Mouse (Mus musculus) embryo, embryonic 11.5 days (tissue): Measurements from ENCODE around the gene Nfe2l1.
"Not testable (repeated sequence)": the region's sequence is repeated elsewhere in the genome, so short reads cannot be mapped to it uniquely, and the experiment has no call there.

Experiments used
- DNase-seq: peaks from one replicate; pipeline ENCODE4 v3.0.0-alpha.2; 2012; ENCODE audit warnings: low read depth, low spot score

Nfe2l1 gene

DNA sequence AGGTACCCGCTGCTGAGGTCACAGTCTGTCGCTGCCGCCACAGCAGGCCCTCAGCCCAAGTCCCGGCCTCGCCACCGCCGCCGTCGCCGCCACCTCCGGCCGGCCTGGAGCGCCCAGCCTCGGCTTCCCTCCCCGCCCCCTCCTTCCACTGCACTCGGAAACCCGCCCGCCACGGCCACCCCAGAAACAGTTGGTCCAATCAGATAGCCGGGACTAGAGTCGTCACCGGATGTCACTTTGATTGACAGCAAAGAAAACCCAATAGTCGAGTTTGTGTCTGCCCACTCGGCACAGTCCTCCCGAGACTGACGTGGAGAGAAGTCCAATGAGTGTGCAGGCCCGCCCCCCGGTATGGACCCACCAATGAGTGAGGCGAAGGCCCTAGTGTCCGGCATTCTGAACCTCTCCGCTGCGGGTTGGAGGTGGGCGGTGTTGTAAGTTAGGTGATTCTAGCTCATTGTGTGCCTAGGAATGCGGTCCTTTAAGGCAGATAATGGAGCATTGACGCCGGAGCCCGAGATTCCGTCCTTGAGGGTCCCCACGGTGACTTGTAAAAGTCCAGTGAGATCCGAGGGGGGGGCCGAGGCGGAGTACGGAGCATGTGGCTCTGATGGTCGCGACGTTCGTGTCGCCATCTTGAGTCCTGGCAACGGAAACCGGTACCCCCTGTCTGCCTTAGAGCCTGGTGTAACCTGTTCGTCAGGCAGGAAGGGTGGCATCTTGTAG is at the start of gene Nfe2l1:
TSS of gene Nfe2l1 (minus strand) at position 156 of the 726 bp plus-strand sequence.
- peak; percentile 98 for DNase-seq

DNA sequence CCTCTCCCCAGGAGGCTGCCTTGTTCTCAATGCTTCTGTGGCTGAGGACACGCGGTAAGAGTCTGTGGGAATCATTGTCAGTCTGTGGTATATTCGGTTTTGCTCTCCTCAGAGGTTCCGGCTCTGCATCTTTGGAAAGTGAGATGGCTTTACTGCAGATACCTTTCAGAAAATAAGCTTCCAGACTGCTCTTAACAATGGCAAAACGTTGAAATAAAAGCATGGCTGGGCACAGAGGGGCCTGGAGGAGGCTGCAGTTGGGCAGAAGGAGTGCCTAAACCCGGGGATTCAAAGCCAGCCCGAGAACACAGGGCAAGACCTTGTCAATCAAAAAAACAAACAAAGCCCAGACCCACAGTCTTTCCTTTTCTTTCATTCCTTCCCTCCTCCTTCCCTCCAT is 49.6 kb upstream of the Nfe2l1 start:
- DNase-seq: no peak

DNA sequence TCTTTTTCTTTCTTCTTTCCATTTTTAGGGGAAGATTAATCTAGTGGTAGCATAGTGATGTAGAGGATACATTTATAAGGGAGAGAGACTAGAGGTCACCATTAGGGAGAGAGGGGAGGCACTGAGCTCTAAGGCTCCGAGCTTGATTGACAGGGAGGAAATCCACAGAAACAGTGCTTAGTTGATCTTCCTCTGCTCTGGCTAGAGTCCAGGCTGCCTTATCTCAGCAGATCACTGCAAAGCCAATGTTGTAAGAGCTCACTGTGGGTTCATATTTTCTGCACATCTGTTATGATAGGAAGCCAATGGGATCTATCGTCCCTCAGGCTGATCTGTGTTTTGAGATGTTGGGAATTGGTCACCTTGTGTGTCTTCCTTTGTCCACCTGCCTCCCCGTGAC is 48.9 kb upstream of the Nfe2l1 start:
- no peak for DNase-seq

DNA sequence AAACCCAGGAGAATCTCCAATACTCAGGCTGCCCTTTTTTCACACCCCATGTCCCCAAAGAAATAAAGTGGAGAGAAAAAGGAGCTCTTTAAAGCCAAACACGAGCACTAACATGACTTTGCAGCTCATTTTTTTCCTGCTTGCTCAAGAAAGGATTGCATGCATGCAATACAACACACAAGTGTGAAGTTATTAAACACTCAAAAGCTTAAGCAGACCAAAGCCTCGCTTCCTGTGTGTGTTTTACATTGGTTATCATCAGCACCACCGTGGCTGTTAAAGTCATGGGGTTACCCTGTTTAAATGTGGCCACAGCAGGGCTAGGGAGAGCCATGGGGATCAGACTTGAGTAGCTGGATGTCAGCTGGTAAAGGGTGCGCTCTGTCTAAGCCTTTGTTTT is 47.3 kb upstream of the Nfe2l1 start:
- no peak for DNase-seq

DNA sequence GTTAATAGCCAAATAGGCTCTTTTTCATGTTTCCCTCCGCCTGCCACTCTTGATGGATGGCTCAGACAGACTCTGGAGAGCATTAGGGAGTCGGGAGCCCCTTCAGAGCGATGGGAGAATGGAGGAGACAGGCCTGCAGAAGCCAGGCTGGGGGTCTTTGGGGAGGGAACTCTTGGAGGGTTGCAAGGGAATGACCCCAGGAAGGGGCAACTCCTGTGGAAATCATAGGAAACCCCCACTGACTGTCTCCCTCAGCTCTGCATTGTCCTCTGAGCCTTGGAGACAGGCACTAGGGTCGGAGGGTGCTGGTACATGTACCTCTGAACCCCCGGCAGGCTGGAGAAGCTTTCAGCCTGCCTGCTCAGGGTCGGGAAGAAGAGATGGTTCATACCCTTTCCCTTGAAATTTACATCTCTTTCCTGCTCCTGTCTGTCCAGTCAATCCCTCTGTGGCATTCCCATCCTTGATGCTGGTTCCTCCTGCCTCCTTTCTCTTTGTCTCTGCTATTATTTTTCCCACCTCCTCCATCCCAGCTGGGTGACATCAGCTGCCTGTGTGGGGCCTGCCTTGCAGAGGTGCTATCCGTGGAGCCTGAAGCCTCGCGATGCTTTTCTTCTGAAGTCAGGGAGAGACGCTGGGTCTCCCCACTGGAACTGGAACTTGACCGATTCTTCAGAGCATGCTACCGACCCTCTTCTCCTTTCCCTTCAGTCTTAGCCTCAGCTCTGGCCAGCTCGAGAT is 46.7 kb upstream of the Nfe2l1 start:
- DNase-seq: no peak

DNA sequence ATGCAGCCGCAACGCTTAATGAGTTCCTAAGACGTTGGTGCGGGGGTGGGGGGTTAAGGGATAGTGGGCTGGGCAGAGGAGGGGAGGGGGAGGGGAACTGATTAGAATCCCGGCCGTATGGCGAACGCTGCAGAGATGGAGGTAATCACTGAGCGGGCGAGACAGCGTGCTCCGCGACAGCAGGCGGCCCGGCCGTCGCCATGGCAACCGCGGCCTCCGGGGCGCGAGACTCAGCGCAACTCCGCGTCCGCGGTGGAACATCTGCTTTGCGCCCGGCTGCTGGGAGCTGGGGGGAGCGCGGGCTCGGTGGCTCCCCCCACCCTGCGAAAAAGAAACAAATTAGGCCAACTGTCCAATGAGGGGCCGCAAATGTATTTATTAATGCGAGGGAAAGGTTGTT is 46.0 kb upstream of the Nfe2l1 start:
- DNase-seq: peak; percentile 86

DNA sequence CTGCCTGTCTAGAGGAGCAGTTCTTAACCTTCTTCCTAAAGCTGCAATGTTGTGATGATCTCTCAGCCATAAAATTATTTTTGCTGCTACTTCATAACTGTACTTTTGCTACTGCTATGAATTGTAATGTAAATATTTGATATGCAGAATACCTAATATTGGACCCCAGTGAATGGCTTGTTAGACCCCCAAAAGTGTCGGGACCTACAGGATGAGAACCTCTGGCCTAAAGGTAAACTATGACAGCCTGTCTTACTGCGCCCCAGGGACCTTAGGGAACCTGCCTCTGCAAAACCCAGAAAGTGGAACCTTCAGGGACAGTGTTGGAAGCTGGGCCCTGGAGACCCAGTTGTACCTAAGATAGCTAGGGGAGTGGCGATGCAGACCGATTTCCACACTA is 45.5 kb upstream of the Nfe2l1 start:
- no peak for DNase-seq

DNA sequence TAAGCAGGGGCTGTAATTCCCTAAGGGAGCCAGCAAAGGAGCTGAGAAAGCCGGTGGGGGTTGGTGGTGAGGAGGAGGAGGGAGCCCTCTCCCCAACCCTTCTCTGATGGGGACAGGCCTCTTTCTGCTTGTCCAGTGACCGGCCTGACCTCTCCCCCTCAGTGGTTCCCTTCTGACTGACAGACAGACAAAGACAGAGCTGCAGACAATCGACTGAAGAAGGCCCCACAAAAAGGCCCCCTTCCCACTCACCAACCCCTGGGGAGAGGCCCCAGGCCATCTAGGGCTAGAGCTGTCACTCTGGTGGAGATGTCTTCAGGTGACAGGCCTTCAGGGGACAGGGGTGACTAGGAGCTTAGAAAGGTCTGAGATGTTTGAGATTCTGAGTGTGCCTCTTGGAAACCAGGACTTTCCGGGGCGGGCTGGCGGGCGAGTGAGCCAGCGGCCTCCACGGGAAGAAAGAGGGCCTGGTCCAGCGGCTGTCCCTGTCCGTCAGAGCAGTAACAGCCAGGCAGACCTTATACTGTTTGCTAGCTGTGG is 43.9 kb upstream of the Nfe2l1 start:
- DNase-seq: no peak

DNA sequence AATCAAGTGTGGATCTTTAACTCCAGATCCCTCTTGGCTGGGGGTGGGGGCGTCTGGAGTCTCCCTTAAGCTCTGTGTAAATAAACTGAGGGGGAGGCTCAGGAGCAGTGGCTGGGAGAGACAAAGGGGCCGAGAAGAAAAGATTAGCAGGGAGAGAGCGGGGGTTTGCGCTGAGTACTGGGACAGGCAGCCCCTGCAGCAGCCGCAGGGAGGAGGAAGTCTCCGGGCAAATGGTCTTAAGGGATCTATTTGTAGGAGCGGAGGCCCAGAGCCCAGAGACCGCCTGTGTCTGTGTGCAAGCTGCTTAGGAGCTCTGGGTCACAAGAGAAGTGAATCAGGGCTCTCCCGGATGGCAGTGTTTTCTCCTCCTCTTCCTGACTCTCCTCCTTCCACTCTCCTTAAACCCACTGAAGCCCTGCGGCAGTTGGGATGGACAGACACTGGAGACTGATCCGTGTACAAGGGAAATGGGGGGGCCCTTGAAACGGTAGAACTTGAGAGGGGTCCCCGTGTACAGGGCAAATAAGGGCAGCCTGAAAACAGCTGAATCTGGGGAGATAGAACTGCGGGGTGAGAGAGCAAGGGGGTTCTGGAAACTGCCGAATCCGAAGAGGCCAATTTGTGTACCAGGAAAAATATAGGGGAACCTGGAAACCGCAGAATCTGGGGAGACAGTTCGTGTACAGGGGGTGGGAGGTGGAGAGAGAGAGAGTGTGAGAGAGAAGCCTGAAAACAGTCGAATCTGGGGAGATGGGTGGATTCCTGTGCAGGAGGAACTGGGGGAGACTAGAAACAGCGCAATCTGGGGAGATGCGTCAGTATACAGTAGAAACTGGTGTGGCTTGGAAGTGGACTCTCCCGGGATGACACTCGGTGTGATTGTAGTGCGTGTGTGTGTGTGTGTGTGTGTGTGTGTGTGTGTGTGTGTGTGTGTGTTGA is 42.9 kb upstream of the Nfe2l1 start:
- no peak for DNase-seq

DNA sequence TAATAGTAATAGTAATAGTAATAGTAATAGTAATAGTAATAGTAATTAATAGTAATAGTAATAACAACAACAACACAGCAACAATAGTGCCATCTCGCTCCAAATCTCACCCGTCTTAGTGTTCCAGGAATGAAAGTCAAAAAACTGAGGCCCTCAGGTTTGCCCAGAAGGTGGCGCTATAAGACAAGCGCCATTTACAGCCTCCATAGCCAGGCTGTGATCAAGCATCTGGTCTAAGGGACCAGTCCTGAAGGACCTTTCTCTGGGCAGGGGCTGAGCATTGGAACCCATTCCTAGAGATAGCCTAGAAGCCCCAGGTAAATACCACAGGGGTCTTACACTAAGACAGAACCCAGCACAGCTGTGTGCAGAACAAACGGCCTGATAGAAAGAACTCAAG is 37.4 kb upstream of the Nfe2l1 start:
- peak; percentile 80 for DNase-seq

DNA sequence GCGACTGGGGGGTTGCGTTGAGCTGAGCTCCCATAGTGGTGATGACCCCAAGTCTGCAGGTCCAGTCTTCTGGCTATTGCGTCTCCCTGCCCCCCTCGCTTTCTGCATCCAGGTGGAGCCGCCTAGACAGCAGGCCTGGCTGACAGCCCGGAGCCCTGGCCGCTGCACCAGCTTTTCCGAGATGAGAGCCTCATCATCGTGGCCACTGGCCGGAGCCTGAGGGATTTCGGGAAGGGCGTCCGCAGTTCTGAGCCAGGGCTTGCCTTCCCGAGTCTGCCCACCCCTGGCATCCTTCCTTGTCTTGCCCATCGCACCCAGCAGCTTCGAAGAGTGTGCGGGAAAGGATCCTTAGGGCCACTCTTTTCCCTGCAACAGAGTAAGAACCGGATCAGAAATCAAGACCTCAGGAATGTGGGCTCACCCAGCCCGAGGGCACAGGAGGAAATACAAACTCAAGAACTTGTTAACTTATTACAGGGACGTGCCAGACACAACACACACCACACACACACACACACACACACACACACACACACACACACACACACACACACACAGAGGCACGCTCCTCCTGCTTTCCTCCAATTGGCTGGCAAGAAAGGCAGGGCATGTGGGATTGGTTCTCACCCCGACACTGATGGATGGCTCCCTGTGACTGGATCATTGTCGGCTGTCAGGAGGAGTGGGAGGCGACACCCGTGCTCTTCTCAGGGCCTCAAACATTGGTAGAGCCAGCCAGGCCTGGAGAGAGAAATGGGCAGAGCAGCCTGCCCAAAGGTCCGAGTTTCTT is 33.6 kb upstream of the Nfe2l1 start:
- no peak for DNase-seq

DNA sequence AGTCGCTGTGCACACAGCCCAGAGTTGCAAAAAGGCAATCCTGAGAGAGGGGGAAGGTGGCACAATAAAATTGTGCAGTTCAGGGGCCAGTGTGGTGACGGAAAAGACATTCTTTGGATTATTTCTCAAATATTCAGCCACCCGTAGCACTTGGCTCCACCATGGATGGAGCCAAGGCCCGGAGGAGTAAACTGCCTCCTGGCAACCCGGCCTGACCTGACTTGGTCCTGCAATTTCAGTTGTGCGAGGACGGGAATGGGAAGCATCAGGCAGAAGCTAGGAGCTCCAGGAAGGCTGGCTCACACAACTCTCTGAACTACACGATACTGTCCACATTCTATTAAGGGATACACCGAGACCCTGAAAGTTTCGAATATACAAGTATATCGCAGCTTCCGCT is 32.8 kb upstream of the Nfe2l1 start:
- no peak for DNase-seq

DNA sequence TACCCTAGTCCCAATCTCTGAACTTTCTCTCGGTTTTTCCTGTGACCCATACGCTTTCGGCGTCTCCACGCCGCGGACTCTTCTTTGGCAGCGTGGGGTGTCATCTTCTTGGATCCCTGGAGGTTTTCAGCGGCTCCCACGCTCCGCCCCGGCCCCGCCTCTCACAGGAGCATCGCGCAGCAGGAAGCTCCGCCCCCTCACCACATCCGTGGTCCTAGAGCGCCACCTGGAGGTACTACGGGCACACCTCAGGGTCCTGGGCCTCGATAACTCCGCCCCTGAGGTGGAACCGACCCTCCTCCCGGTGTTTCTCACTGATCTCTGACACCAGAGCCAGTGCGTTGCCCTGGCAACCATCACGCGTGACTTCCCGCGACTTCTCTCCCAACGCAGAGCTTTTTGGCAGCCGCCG is 32.1 kb upstream of the Nfe2l1 start:
- DNase-seq: peak; percentile 89

DNA sequence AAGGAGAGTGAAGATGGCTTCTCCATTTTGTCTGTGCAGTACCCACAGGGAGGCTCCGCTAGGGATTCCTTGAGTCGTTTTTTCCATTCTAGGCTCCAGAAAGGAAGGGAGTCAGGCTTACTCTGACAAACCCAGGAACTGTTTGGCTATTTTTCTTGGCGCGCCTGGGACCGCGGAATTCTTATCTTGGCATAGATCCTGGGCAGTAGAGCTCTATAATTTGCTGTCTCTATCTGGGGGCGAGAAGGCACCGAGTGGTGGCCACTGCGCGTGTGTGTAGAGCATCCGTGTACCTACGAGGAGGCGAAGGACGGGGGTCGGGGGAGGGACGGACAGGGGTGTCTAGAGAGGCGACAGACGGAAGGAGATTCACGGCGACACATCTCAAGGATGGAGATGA is 31.7 kb upstream of the Nfe2l1 start:
- no peak for DNase-seq

DNA sequence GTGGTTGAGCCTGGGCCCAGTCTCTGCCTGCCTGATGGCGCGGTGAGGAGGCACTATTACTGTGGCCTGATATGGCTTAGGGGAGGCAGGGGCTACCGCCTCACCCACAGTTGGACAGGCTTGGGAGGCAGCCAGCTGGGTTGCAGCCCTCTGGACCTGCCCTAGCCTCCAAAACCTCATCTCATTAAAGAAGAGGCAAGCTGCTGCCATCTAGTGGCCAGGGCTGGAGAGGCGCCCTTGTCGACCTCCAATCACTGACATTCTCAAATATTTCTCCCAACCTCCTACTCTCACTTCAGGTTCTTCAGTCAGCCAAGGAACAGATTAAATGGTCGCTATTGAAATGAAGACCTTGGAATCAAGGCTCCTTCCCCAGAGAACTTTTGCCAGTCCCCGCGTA is 30.8 kb upstream of the Nfe2l1 start:
- no peak for DNase-seq

DNA sequence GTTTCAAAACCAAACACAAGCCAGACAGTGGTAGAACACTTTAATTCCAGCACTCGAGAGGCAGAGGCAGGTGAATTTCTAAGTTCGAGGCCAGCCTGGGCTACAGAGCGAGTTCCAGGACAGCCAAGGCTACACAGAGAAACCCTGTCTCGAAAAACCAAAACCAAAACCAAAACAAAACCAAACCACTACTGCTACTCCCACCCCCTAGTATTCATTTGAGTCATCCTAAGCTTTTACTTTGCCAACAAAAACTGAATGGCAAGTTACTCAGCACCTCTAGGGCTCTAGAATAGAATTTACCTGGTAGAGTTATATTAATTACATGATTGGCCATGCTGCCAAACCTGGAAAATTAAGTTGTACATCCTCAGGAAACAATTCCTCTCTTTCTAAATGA is 29.9 kb upstream of the Nfe2l1 start:
- DNase-seq: no peak

DNA sequence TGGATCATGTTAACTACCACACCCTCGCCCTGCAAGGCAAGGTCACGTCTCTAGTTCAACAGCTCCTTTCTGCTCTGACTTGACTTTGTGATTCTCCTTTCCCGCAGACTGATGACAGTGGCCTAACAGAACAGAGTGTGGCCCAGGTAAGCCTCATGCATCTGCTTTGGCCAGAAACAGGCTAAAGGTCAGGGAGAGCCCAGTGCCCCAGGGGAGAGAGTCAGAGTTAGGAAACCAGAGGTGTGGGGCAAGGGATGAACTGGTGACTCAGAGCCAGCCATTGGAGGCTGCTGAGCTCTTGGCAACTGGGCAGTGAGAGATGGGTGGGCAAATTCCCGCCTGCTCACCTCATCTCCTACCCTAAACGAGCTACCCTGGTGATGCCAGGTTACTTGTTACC is 27.7 kb upstream of the Nfe2l1 start:
- no peak for DNase-seq

DNA sequence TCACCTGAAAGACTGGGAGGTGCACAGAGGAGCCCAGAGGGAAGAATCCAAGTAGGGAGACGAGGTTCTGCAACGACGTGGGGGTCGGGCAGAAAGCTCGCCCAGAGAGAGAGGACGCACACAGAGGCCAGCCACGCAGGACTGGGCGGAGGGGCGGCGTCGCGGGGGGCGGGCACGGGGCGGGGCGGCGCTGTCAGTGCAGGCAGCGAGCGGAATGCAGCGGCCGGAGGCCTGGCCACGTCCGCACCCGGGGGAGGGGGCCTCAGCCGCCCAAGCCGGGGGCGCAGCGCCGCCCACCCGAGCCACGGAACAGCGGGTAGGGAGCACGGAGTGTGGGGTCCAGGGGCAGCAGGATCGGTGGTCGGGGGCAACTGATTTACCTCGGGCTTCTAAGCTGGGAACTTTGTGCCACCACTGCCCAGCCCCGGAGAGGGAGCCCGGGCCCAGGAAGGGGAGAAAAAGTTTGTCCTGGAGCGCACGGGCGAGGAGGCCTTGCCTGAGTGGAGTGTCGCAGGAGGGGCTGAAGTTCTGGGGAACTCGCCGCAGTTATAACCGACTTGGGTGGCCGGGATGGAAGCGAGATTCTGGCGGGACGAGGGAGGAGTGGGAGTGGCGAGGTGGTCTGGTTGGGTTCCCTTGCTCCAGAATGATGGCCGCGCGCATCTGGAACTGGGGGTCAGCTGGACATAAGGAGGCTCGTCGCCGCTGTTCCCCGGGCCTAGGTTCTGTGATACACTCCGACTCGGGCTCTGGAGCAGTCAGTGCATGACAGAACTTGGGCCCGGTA is 20.1 kb upstream of the Nfe2l1 start, which contains the start of gene Copz2:
TSS of gene Copz2 (plus strand) at position 190 of the 787 bp plus-strand sequence.
- DNase-seq: no peak

DNA sequence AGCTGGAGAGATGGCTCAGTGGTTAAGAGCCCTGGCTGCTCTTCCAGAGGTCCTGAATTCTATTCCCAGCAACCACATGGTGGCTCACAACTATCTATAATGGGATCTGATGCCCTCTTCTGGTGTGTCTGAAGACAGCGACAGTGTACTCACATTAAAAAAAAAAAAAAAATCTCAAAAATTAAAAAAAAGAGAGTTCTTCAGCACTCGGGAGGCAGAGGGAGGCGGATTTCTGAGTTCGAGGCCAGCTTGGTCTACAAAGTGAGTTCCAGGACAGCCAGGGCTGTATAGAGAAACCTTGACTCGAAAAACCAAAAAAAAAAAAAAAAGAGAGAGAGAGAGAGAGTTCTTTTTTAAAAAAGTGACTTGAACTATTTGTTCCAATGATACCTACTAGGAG is 19.4 kb upstream of the Nfe2l1 start:
- DNase-seq: not testable (repeated sequence)

DNA sequence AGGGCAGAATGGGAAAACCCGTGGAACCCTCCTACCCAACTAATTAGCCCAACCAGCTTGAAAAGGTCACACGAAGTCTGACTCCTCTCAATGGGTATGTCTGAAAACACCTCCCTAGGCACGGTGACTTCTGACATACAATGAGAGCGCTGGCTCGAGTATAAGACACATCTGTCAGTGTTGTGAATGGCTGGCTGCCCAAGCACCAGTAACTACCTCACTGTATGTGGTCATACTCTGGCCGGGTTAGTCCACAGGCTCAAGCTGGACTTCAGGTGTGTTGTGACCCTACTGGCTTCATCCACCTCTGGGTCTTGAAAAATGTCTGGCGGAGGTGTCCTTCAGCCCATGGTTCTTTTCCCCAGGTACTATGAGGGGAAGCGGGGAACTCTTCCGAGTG is 18.9 kb upstream of the Nfe2l1 start:
- DNase-seq: no peak
